13 mouse cellular contexts compared by ENCODE assay signal in the genomic region with DNA sequence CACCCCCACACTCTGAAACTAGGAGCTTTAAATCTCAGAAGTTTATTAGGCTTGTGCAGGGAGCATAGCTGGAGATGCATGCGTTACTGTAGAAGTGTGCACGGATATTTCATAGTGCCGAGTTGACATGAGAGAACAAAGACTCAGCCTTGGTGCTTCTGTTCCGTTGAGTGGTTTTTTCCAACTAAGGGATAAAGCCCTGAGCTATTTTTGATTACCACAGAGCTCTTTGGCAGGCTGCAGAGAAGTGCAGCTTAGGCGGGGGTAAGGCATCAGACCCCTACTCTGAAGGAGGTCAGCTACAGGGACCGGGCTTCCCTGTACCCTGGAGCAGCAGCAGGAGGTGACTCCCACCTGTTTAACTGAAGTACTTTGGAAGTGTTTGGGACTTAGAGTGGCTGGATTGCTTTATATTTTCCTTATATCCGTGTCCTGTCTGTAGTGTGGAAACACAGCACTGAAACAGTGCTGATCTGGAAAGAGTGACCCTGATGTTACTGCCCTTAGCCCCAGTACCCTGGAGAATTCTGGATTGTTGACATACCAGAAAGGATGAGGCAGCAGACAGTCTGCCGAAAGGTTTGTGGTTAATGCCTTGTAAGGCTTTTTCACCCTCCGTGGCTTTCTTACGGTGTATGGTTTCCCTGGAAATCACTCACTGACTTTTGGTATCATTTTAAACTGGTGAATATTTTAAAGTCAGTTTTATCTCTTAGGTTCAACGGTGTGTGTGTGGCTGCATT. TPM values are rescaled to one million over a fixed set of nuclear protein-coding genes. Genes with fewer than 3 reads are reported as not detected.
DNase-seq lines count a peak whose midpoint lies in the region; ATAC-seq and TF ChIP-seq lines count a peak whose summit lies in the region.
"Had no signal": no experiment of that assay in that cellular context is flagged by ENCODE, and none has a peak within 500 bp of the region (broad histone marks: within the 10 kb centered on the region; RNA-seq: fewer than 3 reads in every experiment).

No protein-coding gene starts in this region.

- H3K36me3 ChIP-seq in embryonic facial prominence, embryonic 13.5 days: no peaks in the 10 kb centered on the region
- no peaks in the 10 kb centered on the region for H3K36me3 ChIP-seq in embryonic facial prominence, embryonic 10.5 days (replicated peaks)
- H3K36me3 ChIP-seq in liver, adult 2 months (ENCODE audit: control insufficient read depth, insufficient read depth, low read length): no peaks in the 10 kb centered on the region
- no peaks in the 10 kb centered on the region for H3K36me3 ChIP-seq in intestine, embryonic 16.5 days (ENCODE audit: control insufficient read depth, insufficient read depth, low read length)
- H3K36me3 ChIP-seq in thymus, adult 2 months (ENCODE audit: control insufficient read depth, insufficient read depth, low read length): no peaks in the 10 kb centered on the region
- H3K36me3 ChIP-seq: liver, embryonic 15.5 days had no signal

- peak overlapping the region; percentile 26; the same call in 1 of the 2 replicates for H3K4me2 ChIP-seq in embryonic facial prominence, embryonic 13.5 days
- H3K4me2 ChIP-seq in intestine, embryonic 16.5 days (ENCODE audit: low read depth, low read length): no peak overlapping the region

- peaks cover 15% of the 10 kb centered on the region for H3K4me1 ChIP-seq in embryonic facial prominence, embryonic 13.5 days
- H3K4me1 ChIP-seq in embryonic facial prominence, embryonic 10.5 days: peaks cover 21% of the 10 kb centered on the region
- H3K4me1 ChIP-seq in liver, adult 2 months (ENCODE audit: control insufficient read depth, insufficient read depth, low read length): peaks cover 13% of the 10 kb centered on the region
- 0 out of 2 replicates have a peak, but pooled peaks cover 5% of the 10 kb centered on the region for H3K4me1 ChIP-seq in intestine, embryonic 16.5 days (ENCODE audit: control insufficient read depth, insufficient read depth, low read length)
- peaks cover 4% of the 10 kb centered on the region; the same call in 1 of the 2 replicates for H3K4me1 ChIP-seq in thymus, adult 2 months (replicated peaks; ENCODE audit: control insufficient read depth, insufficient read depth, low read length)

- H3K79me2 ChIP-seq in liver, adult 2 months (ENCODE audit: control insufficient read depth, insufficient read depth, low read length): peaks cover 18% of the 10 kb centered on the region; the same call in 1 of the 2 replicates

- WGBS in embryonic facial prominence, embryonic 13.5 days: 19% methylated on average over 11 of the region's 11 CpGs
- WGBS in embryonic facial prominence, embryonic 10.5 days: 25% methylated on average over 11 of the region's 11 CpGs
- 17% methylated on average over 11 of the region's 11 CpGs for WGBS in liver, adult 2 months
- WGBS in intestine, embryonic 16.5 days: 29% methylated on average over 11 of the region's 11 CpGs
- WGBS in thymus, adult 2 months: 28% methylated on average over 11 of the region's 11 CpGs

- no peak for TF ChIP-seq CTCF in liver, adult 2 months (IDR thresholded peaks at IDR 0.05; ENCODE audit: low read depth, low read length)
- TF ChIP-seq CTCF in thymus, adult 2 months (IDR thresholded peaks at IDR 0.05; ENCODE audit: borderline replicate concordance, control insufficient read depth, extremely low read depth, insufficient read depth, low read length, poor library complexity): no peak

- H3K9me3 ChIP-seq in embryonic facial prominence, embryonic 13.5 days: no peaks in the 10 kb centered on the region
- no peaks in the 10 kb centered on the region for H3K9me3 ChIP-seq in embryonic facial prominence, embryonic 10.5 days
- no peaks in the 10 kb centered on the region for H3K9me3 ChIP-seq in intestine, embryonic 16.5 days (ENCODE audit: control insufficient read depth, low read length)
- H3K9me3 ChIP-seq: liver, embryonic 15.5 days had no signal

- H3K9ac ChIP-seq in embryonic facial prominence, embryonic 13.5 days: no peak overlapping the region
- peak overlapping the region; percentile 21; the same call in 1 of the 2 replicates for H3K9ac ChIP-seq in liver, adult 2 months (ENCODE audit: low read depth, low read length)
- no peak overlapping the region for H3K9ac ChIP-seq in intestine, embryonic 16.5 days (ENCODE audit: low read depth, low read length)
- H3K9ac ChIP-seq: liver, embryonic 15.5 days had no signal

- H3K4me3 ChIP-seq in embryonic facial prominence, embryonic 13.5 days: no peak overlapping the region
- H3K4me3 ChIP-seq in embryonic facial prominence, embryonic 10.5 days: no peak overlapping the region
- H3K4me3 ChIP-seq in liver, adult 2 months (ENCODE audit: insufficient read depth, low read depth, low read length): no peak overlapping the region
- no peak overlapping the region for H3K4me3 ChIP-seq in intestine, embryonic 16.5 days (ENCODE audit: low read length)
- H3K4me3 ChIP-seq in thymus, adult 2 months (ENCODE audit: control insufficient read depth, insufficient read depth, low read length): no peak overlapping the region

- no peak overlapping the region for H3K27ac ChIP-seq in embryonic facial prominence, embryonic 13.5 days
- H3K27ac ChIP-seq in embryonic facial prominence, embryonic 10.5 days (replicated peaks): no peak overlapping the region
- peak overlapping the region; percentile 38 for H3K27ac ChIP-seq in liver, adult 2 months (replicated peaks; ENCODE audit: insufficient read depth, low read depth, low read length)
- peak overlapping the region; percentile 13; the same call in 1 of the 2 replicates for H3K27ac ChIP-seq in intestine, embryonic 16.5 days (ENCODE audit: low read length)
- no peak overlapping the region for H3K27ac ChIP-seq in thymus, adult 2 months (ENCODE audit: control insufficient read depth, insufficient read depth, low read length)
- H3K27ac ChIP-seq: liver, embryonic 15.5 days had no signal

- peaks cover 54% of the 10 kb centered on the region for H3K27me3 ChIP-seq in embryonic facial prominence, embryonic 13.5 days
- peaks cover 40% of the 10 kb centered on the region for H3K27me3 ChIP-seq in embryonic facial prominence, embryonic 10.5 days (replicated peaks; ENCODE audit: low read depth, poor library complexity, severe bottlenecking)
- H3K27me3 ChIP-seq in liver, adult 2 months (ENCODE audit: control insufficient read depth, insufficient read depth, low read length): no peaks in the 10 kb centered on the region
- H3K27me3 ChIP-seq in intestine, embryonic 16.5 days (replicated peaks; ENCODE audit: control insufficient read depth, insufficient read depth, low read length): peaks cover 3% of the 10 kb centered on the region; the same call in 1 of the 2 replicates
- peaks cover 11% of the 10 kb centered on the region for H3K27me3 ChIP-seq in thymus, adult 2 months (ENCODE audit: control insufficient read depth, insufficient read depth, low read length)

- no peak for DNase-seq in embryonic facial prominence, embryonic 10.5 days (ENCODE audit: low spot score)
- peak; percentile 84 for DNase-seq in liver, adult 2 months (ENCODE audit: extremely low read depth, low read depth, low spot score)
- no peak for DNase-seq in liver
- DNase-seq in embryo, embryonic 10.5 days (ENCODE audit: low spot score): peak; percentile 34
- DNase-seq in ovary, postnatal 14 days (ENCODE audit: low spot score): no peak
- DNase-seq in thymus, adult 2 months: no peak
- DNase-seq: adrenal gland, postnatal 25 days; B cell, adult 2 months; cerebellum, adult 18-20 months had no signal

- TF ChIP-seq POLR2A in liver, adult 2 months (IDR thresholded peaks at IDR 0.05; ENCODE audit: extremely low read depth, insufficient read depth, low read length): no peak
- TF ChIP-seq POLR2A in thymus, adult 2 months (IDR thresholded peaks at IDR 0.05; ENCODE audit: control insufficient read depth, extremely low read depth, insufficient read depth, low read length, poor library complexity): no peak

- ATAC-seq in embryonic facial prominence, embryonic 13.5 days (ENCODE audit: insufficient number of reproducible peaks, insufficient read depth, low FRiP score, low TSS enrichment, low read depth): no peak
- ATAC-seq in intestine, embryonic 16.5 days: no peak
- ATAC-seq: hindbrain, embryonic 16.5 days had no signal

RNA-seq across cellular contexts. Expression of a gene that starts 2.7 kb away (rescaled TPM):
- 2.3 and 3.3 TPM in 2 replicates for polyA plus RNA-seq in embryonic facial prominence, embryonic 13.5 days (2015; fragmentation: Nextera tagmentation; extraction: Ambion mirVana)
- 5.8 and 6.0 TPM in 2 replicates for polyA plus RNA-seq in embryonic facial prominence, embryonic 10.5 days (2016; fragmentation: Nextera tagmentation; extraction: Ambion mirVana)
- 26.0 and 32.6 TPM in 2 replicates for total RNA-seq in liver, adult 2 months (2014; rRNA removed)
- 19.8 and 23.1 TPM in 2 replicates for polyA plus RNA-seq in liver, adult 2 months (2012; rRNA removed)
- polyA plus RNA-seq in intestine, embryonic 16.5 days (2015; fragmentation: Nextera tagmentation; extraction: Ambion mirVana): 26.6 and 29.3 TPM in 2 replicates
- polyA plus RNA-seq in thymus, adult 2 months (2012; rRNA removed): 1.2 and 4.5 TPM in 2 replicates

Comparison
In these comparisons a context has a peak if more than half of its experiments do, and no peak if none do; other contexts are left out.
1. DNase-seq: peak in liver, adult 2 months (single experiment) and embryo, embryonic 10.5 days (single experiment); none in embryonic facial prominence, embryonic 10.5 days (single experiment), liver (single experiment), ovary, postnatal 14 days (single experiment) and thymus, adult 2 months (single experiment).
2. H3K27ac ChIP-seq: peak in liver, adult 2 months (single experiment) and intestine, embryonic 16.5 days (single experiment); none in embryonic facial prominence, embryonic 13.5 days (single experiment), embryonic facial prominence, embryonic 10.5 days (single experiment) and thymus, adult 2 months (single experiment).